Mouse (Mus musculus): Measurements from ENCODE around the gene Adamts1. TPM values are rescaled to one million over a fixed set of nuclear protein-coding genes. Genes with fewer than 3 reads are reported as not detected.

The Adamts1 gene
- polyA plus RNA-seq, 1 experiment: 14.9 TPM

DNA sequence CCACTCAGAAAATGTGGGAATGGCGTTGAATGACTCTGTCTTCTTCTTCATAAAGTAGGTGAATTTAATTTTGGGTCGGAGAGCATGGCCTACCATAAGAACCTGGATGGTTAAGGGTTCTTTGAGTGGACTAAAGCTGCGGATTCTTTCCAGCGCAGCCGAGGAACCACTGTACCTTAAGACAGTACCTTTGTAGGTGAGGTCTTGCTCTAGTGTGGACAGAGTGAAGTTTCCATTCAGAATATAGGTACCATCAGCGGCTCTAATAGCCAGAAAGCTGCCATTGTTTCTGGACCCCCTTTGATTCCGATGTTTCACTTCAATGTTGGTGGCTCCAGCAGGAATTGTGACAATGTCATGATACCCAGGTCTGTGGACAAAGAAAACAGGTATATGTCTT, 7.2 kb downstream of the Adamts1 start:
- no peak overlapping the region for H3ac ChIP-seq (ENCODE audit: control insufficient read depth, insufficient read length)
- H3K27me3 ChIP-seq (ENCODE audit: control insufficient read depth, insufficient read depth, insufficient read length): no peaks in the 10 kb centered on the region
- H3K79me2 ChIP-seq (ENCODE audit: control insufficient read depth, insufficient read depth): peaks cover 5% of the 10 kb centered on the region
- H3K4me3 ChIP-seq: no peak overlapping the region
- TF ChIP-seq POLR2AphosphoS2 (IDR thresholded peaks at IDR 0.05; ENCODE audit: insufficient read length, low read depth) (no peak), SRF (IDR thresholded peaks at IDR 0.05; ENCODE audit: control insufficient read depth, insufficient read length, low read depth) (no peak), MYOD1 (IDR thresholded peaks at IDR 0.05; ENCODE audit: control insufficient read depth in 1 of 3, insufficient read length in 2 of 3, low read depth in 2 of 3) (no peak), CEBPB (IDR thresholded peaks at IDR 0.05; ENCODE audit: insufficient read depth, poor library complexity, severe bottlenecking) (no peak), E2F4 (IDR thresholded peaks at IDR 0.05; ENCODE audit: insufficient read depth) (no peak), POLR2A (IDR thresholded peaks at IDR 0.05; ENCODE audit: insufficient read length, low read depth) (no peak), REST (IDR thresholded peaks at IDR 0.05; ENCODE audit: insufficient read depth, insufficient read length) (no peak), MYOG (IDR thresholded peaks at IDR 0.05; ENCODE audit: control insufficient read depth in 1 of 3, insufficient read depth in 1 of 3, insufficient read length in 2 of 3, low read depth in 2 of 3) (no peak), TCF12 (IDR thresholded peaks at IDR 0.05; ENCODE audit: insufficient read depth, poor library complexity, severe bottlenecking) (no peak), TCF3 (IDR thresholded peaks at IDR 0.05; ENCODE audit: insufficient read length, low read depth) (no peak), USF1 (IDR thresholded peaks at IDR 0.05; ENCODE audit: low read depth) (no peak), MAX (IDR thresholded peaks at IDR 0.05; ENCODE audit: low read depth) (no peak)
- H3K4me2 ChIP-seq (ENCODE audit: low read depth): no peak overlapping the region
- H3K36me3 ChIP-seq (ENCODE audit: control insufficient read depth, insufficient read depth): peaks cover 53% of the 10 kb centered on the region

DNA sequence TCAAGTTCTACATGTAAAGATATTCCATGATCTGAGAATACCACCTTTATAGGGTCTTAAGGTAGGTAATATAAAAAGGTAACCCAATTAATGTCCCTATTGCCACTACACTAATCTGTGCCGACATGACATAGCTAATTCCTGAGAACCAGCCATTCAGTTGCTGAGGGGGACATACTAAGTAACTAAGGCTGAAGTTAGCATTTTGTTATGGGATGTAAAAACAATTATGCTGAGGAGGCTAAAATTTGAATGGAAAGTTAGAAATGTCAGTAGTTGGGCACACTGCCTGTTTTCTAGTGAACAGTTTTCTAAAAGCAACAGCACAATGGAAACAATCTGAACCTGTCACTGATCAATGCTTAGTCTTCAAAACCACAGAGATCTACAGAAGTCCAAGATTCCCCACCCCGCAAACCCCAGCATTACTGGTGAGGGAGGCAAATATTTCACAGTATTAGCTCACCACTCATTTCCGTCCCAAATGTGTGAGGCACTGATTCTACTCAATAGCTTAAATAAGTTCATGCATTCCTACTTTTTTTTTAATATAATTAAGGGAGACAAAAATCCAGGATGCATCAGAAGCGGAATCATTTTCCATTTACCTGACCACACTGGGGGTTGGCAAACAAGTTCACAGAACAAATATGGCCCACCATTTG, 9.6 kb downstream of the Adamts1 start:
- H3K4me2 ChIP-seq (ENCODE audit: low read depth): no peak overlapping the region
- peaks cover 41% of the 10 kb centered on the region for H3K36me3 ChIP-seq (ENCODE audit: control insufficient read depth, insufficient read depth)
- no peak overlapping the region for H3ac ChIP-seq (ENCODE audit: control insufficient read depth, insufficient read length)
- TF ChIP-seq CEBPB (IDR thresholded peaks at IDR 0.05; ENCODE audit: insufficient read depth, poor library complexity, severe bottlenecking): no peak
- no peak for TF ChIP-seq POLR2AphosphoS2 (IDR thresholded peaks at IDR 0.05; ENCODE audit: insufficient read length, low read depth)
- no peak for TF ChIP-seq SRF (IDR thresholded peaks at IDR 0.05; ENCODE audit: control insufficient read depth, insufficient read length, low read depth)
- TF ChIP-seq TCF12 (IDR thresholded peaks at IDR 0.05; ENCODE audit: insufficient read depth, poor library complexity, severe bottlenecking): no peak
- no peak for TF ChIP-seq REST (IDR thresholded peaks at IDR 0.05; ENCODE audit: insufficient read depth, insufficient read length)
- no peak for TF ChIP-seq MAX (IDR thresholded peaks at IDR 0.05; ENCODE audit: low read depth)
- TF ChIP-seq POLR2A (IDR thresholded peaks at IDR 0.05; ENCODE audit: insufficient read length, low read depth): no peak
- TF ChIP-seq MYOD1 (IDR thresholded peaks at IDR 0.05; ENCODE audit: control insufficient read depth in 1 of 3, insufficient read length in 2 of 3, low read depth in 2 of 3): no peak
- no peak for TF ChIP-seq E2F4 (IDR thresholded peaks at IDR 0.05; ENCODE audit: insufficient read depth)
- TF ChIP-seq MYOG (IDR thresholded peaks at IDR 0.05; ENCODE audit: control insufficient read depth in 1 of 3, insufficient read depth in 1 of 3, insufficient read length in 2 of 3, low read depth in 2 of 3): no peak
- TF ChIP-seq TCF3 (IDR thresholded peaks at IDR 0.05; ENCODE audit: insufficient read length, low read depth): no peak
- TF ChIP-seq USF1 (IDR thresholded peaks at IDR 0.05; ENCODE audit: low read depth): no peak
- no peaks in the 10 kb centered on the region for H3K27me3 ChIP-seq (ENCODE audit: control insufficient read depth, insufficient read depth, insufficient read length)
- H3K79me2 ChIP-seq (ENCODE audit: control insufficient read depth, insufficient read depth): no peaks in the 10 kb centered on the region
- H3K4me3 ChIP-seq: no peak overlapping the region

DNA sequence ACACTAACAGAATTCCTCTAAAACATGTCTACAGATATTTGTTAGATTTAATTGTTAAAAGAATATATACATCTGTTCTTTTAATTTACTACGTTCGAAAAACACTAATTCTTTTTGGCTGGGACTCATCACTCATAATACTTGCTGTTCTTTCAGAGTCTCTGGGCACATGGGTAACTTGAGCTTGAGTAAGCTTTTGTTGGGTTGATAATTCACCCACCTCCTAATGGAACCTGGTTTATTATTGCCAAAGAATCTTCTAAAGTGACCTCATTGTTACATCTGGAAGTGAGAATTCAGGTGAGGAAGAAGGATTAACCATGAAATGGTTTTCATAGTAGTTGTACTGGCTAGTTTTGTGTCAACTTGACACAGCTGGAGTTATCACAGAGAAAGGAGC, 21.8 kb downstream of the Adamts1 start:
- no peak for TF ChIP-seq POLR2A (IDR thresholded peaks at IDR 0.05; ENCODE audit: insufficient read length, low read depth)
- TF ChIP-seq TCF3 (IDR thresholded peaks at IDR 0.05; ENCODE audit: insufficient read length, low read depth): no peak
- TF ChIP-seq MAX (IDR thresholded peaks at IDR 0.05; ENCODE audit: low read depth): no peak
- TF ChIP-seq TCF12 (IDR thresholded peaks at IDR 0.05; ENCODE audit: insufficient read depth, poor library complexity, severe bottlenecking): no peak
- no peak for TF ChIP-seq POLR2AphosphoS2 (IDR thresholded peaks at IDR 0.05; ENCODE audit: insufficient read length, low read depth)
- TF ChIP-seq SRF (IDR thresholded peaks at IDR 0.05; ENCODE audit: control insufficient read depth, insufficient read length, low read depth): no peak
- TF ChIP-seq E2F4 (IDR thresholded peaks at IDR 0.05; ENCODE audit: insufficient read depth): no peak
- TF ChIP-seq REST (IDR thresholded peaks at IDR 0.05; ENCODE audit: insufficient read depth, insufficient read length): no peak
- no peak for TF ChIP-seq USF1 (IDR thresholded peaks at IDR 0.05; ENCODE audit: low read depth)
- TF ChIP-seq CEBPB (IDR thresholded peaks at IDR 0.05; ENCODE audit: insufficient read depth, poor library complexity, severe bottlenecking): no peak
- no peak for TF ChIP-seq MYOD1 (IDR thresholded peaks at IDR 0.05; ENCODE audit: control insufficient read depth in 1 of 3, insufficient read length in 2 of 3, low read depth in 2 of 3)
- TF ChIP-seq MYOG (IDR thresholded peaks at IDR 0.05; ENCODE audit: control insufficient read depth in 1 of 3, insufficient read depth in 1 of 3, insufficient read length in 2 of 3, low read depth in 2 of 3): no peak
- Histone ChIP-seq H3K27me3 (ENCODE audit: control insufficient read depth, insufficient read depth, insufficient read length) (no peaks in the 10 kb centered on the region), H3ac (ENCODE audit: control insufficient read depth, insufficient read length) (no peak overlapping the region), H3K4me3 (no peak overlapping the region), H3K79me2 (ENCODE audit: control insufficient read depth, insufficient read depth) (no peaks in the 10 kb centered on the region), H3K36me3 (ENCODE audit: control insufficient read depth, insufficient read depth) (no peaks in the 10 kb centered on the region), H3K4me2 (ENCODE audit: low read depth) (no peak overlapping the region)

DNA sequence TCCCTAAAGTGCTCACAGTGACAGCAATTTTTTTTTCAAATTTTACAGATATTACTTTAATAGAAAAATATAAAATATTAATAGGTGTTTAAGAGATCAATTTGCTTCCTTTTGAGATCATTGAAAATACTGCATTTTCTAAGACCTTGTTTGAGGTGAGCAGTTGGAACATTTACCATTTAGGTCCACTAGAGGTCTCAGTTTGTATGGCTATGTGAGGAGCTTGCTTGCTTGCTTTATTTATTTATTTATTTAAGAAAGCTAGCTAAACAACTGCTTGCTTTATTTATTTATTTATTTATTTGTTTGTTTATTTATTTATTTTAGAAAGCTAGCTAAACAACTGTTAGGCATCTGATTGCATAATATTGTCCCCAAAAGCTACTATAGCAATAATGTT, 23.1 kb downstream of the Adamts1 start:
- TF ChIP-seq MYOG (IDR thresholded peaks at IDR 0.05; ENCODE audit: control insufficient read depth in 1 of 3, insufficient read depth in 1 of 3, insufficient read length in 2 of 3, low read depth in 2 of 3) (no peak), MAX (IDR thresholded peaks at IDR 0.05; ENCODE audit: low read depth) (no peak), POLR2AphosphoS2 (IDR thresholded peaks at IDR 0.05; ENCODE audit: insufficient read length, low read depth) (no peak), SRF (IDR thresholded peaks at IDR 0.05; ENCODE audit: control insufficient read depth, insufficient read length, low read depth) (no peak), MYOD1 (IDR thresholded peaks at IDR 0.05; ENCODE audit: control insufficient read depth in 1 of 3, insufficient read length in 2 of 3, low read depth in 2 of 3) (no peak), TCF3 (IDR thresholded peaks at IDR 0.05; ENCODE audit: insufficient read length, low read depth) (no peak)
- Histone ChIP-seq H3K27me3 (ENCODE audit: control insufficient read depth, insufficient read depth, insufficient read length) (no peaks in the 10 kb centered on the region), H3K4me3 (no peak overlapping the region), H3K79me2 (ENCODE audit: control insufficient read depth, insufficient read depth) (no peaks in the 10 kb centered on the region), H3K36me3 (ENCODE audit: control insufficient read depth, insufficient read depth) (no peaks in the 10 kb centered on the region), H3ac (ENCODE audit: control insufficient read depth, insufficient read length) (no peak overlapping the region), H3K4me2 (ENCODE audit: low read depth) (no peak overlapping the region)
